Mouse (Mus musculus) liver, embryonic 14.5 days (tissue): ENCODE data around the gene Ccdc24.

ENCODE experiments used
- CTCF ChIP-seq: IDR thresholded peaks from 2 replicates; pipeline ENCODE4 v1.5.1; 2016; ENCODE audit warnings: antibody characterized with exemption, low read depth, control low read depth
- EP300 ChIP-seq: IDR thresholded peaks from 2 replicates; pipeline ENCODE4 v1.6.1; 2016; ENCODE audit warnings: antibody characterized with exemption, low read depth

- TF ChIP-seq CTCF: no peak
- TF ChIP-seq EP300: no peak
Observed at GRCm38 (mm10) chr4:117882701-117883691, 10.6 kb upstream of the Ccdc24 start, which contains the start of gene B4galt2.
